Mouse (Mus musculus): ENCODE measurements around the gene Defb30. TPM values are rescaled to one million over a fixed set of nuclear protein-coding genes. Genes with fewer than 3 reads are reported as not detected.
A peak's percentile ranks its signal among the peaks of the same experiment; 100 is the strongest.

The Defb30 gene
- not detected in 2 replicates for polyA plus RNA-seq (2014; fragmentation: Nextera tagmentation; extraction: Ambion mirVana)

DNA sequence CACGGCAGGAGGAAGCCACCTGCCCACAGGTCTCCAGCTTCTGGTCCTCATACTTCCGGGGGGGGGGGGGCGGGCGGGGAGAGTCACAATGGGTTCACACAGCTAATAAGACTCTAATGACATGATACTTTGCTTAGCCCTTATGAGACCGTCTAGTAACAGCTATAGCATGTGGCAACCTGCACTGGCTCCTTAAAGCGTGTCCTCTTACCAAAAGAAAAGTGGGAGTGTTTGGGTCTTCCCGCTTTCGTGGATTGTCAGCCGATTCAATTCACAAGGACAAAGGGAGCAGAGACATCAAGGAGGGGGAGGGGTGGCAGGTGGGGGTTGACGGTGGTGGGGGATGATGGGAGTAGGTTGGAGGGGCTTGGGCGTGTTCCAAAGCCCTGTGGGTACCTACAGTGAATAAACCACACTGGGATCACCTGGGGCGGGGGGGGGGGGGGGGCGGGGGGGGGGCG is at the start of gene Defb30:
TSS of gene Defb30 (minus strand) at position 51 of the 461 bp plus-strand sequence.
- H3K27me3 ChIP-seq (ENCODE audit: control insufficient read depth, insufficient read depth, low read length) = no peaks in the 10 kb centered on the region
- no peak within 1 kb of the TSS for H3K27ac ChIP-seq (ENCODE audit: low read depth, low read length)
- DNase-seq (ENCODE audit: low spot score, missing footprints) (no peak), ATAC-seq (ENCODE audit: low FRiP score) (no peak)
- H3K4me3 ChIP-seq (ENCODE audit: low read depth, low read length) = no peak within 1 kb of the TSS
- no peaks in the 10 kb centered on the region for H3K36me3 ChIP-seq (ENCODE audit: control insufficient read depth, insufficient read depth, low read length)
- no peak within 1 kb of the TSS for H3K4me2 ChIP-seq
- H3K9ac ChIP-seq (ENCODE audit: low read length) = no peak within 1 kb of the TSS
- 68% methylated on average over 12 of the region's 14 CpGs for WGBS
- H3K9me3 ChIP-seq (ENCODE audit: control insufficient read depth, low read length) = no peaks in the 10 kb centered on the region
- no peaks in the 10 kb centered on the region for H3K4me1 ChIP-seq (ENCODE audit: control insufficient read depth, insufficient read depth, low read length)

DNA sequence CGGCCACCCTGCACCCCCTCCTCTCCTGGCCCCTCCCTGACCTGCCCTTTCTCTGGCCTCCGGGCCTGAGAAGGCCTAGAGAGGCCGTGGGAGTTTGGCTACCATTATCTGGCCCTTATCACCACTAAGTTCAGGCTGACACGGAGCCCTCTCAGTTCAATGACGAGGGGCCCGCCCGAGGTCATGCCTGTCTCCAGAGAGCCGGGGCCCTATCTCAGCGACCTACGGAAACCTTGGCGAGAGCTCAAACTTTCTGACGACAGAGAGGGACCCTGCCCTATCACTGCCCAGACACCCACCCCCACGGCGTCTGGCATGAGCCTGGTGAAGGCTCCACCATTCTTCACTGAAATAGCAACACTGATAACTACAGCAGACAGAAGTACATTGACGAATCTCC is 17.9 kb upstream of the Defb30 start:
- Histone ChIP-seq H3K27me3 (ENCODE audit: control insufficient read depth, insufficient read depth, low read length) (no peaks in the 10 kb centered on the region), H3K4me1 (ENCODE audit: control insufficient read depth, insufficient read depth, low read length) (no peaks in the 10 kb centered on the region), H3K27ac (ENCODE audit: low read depth, low read length) (no peak overlapping the region), H3K4me2 (no peak overlapping the region), H3K4me3 (ENCODE audit: low read depth, low read length) (no peak overlapping the region), H3K9me3 (ENCODE audit: control insufficient read depth, low read length) (no peaks in the 10 kb centered on the region), H3K9ac (ENCODE audit: low read length) (no peak overlapping the region), H3K36me3 (ENCODE audit: control insufficient read depth, insufficient read depth, low read length) (no peaks in the 10 kb centered on the region)
- no peak for ATAC-seq (ENCODE audit: low FRiP score)
- no peak for DNase-seq (ENCODE audit: low spot score, missing footprints)
- 84% methylated on average over 15 of the region's 15 CpGs for WGBS

DNA sequence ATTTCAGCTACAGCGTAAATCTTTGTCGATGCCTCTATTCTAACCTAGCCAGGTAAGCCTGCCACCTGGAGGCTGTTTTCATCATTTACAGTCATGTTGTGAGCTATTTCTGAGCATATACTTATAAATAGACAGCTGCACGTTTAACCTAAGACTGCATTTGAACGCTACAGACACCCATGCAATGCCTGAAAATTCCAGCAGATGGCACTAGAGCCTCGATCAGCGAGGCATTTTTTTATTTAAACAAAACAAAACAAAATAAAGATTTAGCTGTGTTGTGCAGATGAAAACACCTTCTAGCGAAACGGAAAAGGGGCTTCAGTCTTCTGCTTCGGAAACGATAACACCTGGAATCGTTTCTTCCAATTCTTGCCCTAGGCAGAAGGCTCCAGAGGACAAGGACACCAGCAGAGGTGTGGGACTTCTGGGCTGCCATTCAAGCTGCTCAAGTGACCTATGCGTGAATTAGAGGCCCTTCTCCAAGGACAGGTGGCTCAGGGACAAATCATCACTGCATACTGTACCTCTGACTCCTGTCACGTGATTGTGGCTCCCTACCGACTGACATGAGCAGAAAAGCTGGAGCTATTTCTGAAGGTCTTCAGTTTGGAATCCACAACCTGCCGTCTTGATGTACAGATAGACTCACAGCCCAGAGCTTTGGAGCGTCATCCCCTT is 17.0 kb upstream of the Defb30 start:
- Histone ChIP-seq H3K27me3 (ENCODE audit: control insufficient read depth, insufficient read depth, low read length) (no peaks in the 10 kb centered on the region), H3K9ac (ENCODE audit: low read length) (no peak overlapping the region), H3K36me3 (ENCODE audit: control insufficient read depth, insufficient read depth, low read length) (no peaks in the 10 kb centered on the region), H3K4me3 (ENCODE audit: low read depth, low read length) (no peak overlapping the region), H3K4me2 (no peak overlapping the region), H3K27ac (ENCODE audit: low read depth, low read length) (no peak overlapping the region), H3K9me3 (ENCODE audit: control insufficient read depth, low read length) (no peaks in the 10 kb centered on the region), H3K4me1 (ENCODE audit: control insufficient read depth, insufficient read depth, low read length) (no peaks in the 10 kb centered on the region)
- DNase-seq (ENCODE audit: low spot score, missing footprints) (peak; percentile 97), ATAC-seq (ENCODE audit: low FRiP score) (no peak)
- WGBS = 36% methylated on average over 16 of the region's 16 CpGs

DNA sequence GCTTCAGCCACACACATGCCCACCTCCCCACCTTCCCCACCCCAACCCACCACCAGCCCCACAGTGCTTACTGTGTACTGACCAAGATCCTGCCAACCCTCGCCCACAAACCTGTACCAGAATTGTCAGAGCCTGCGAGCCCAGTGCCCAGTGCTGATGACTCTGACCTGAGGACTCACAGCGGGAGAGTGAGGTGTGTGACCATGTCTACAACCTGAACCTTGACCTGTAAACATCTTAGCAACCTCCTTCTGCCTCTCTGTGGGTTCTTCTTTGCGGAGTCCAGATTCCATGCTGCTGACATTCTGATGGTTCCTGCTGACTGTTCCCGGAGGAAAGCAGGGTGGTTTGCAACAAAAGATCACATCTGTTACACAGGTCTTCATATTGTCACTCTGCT is 15.6 kb upstream of the Defb30 start:
- Histone ChIP-seq H3K4me2 (no peak overlapping the region), H3K36me3 (ENCODE audit: control insufficient read depth, insufficient read depth, low read length) (no peaks in the 10 kb centered on the region), H3K4me3 (ENCODE audit: low read depth, low read length) (no peak overlapping the region), H3K27ac (ENCODE audit: low read depth, low read length) (no peak overlapping the region), H3K9ac (ENCODE audit: low read length) (no peak overlapping the region), H3K9me3 (ENCODE audit: control insufficient read depth, low read length) (no peaks in the 10 kb centered on the region), H3K27me3 (ENCODE audit: control insufficient read depth, insufficient read depth, low read length) (no peaks in the 10 kb centered on the region), H3K4me1 (ENCODE audit: control insufficient read depth, insufficient read depth, low read length) (no peaks in the 10 kb centered on the region)
- WGBS = 83% methylated on average over 5 of the region's 5 CpGs
- no peak for ATAC-seq (ENCODE audit: low FRiP score)
- DNase-seq (ENCODE audit: low spot score, missing footprints) = no peak

DNA sequence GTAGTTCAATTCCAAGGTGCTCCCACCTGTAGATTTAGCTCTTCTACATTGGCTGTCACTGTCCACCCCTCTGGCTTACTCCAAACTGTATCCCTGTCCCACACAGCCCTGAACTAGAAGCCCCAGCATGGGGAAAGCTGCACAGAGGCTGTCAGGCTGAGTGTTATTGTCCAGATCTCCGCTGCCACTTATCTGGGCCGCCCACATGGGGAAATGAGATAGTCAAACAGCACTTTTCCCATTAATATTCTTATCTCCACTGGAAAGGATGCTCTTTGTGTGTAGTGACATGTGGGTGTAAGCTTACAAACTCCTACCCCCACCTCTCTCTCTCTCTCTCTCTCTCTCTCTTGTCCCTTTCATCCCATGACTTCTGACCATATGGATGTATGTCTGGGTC is 12.4 kb upstream of the Defb30 start:
- H3K9ac ChIP-seq (ENCODE audit: low read length) = no peak overlapping the region
- H3K27ac ChIP-seq (ENCODE audit: low read depth, low read length) = no peak overlapping the region
- no peaks in the 10 kb centered on the region for H3K27me3 ChIP-seq (ENCODE audit: control insufficient read depth, insufficient read depth, low read length)
- H3K4me1 ChIP-seq (ENCODE audit: control insufficient read depth, insufficient read depth, low read length) = no peaks in the 10 kb centered on the region
- DNase-seq (ENCODE audit: low spot score, missing footprints) (no peak), ATAC-seq (ENCODE audit: low FRiP score) (no peak)
- H3K36me3 ChIP-seq (ENCODE audit: control insufficient read depth, insufficient read depth, low read length) = no peaks in the 10 kb centered on the region
- H3K9me3 ChIP-seq (ENCODE audit: control insufficient read depth, low read length) = no peaks in the 10 kb centered on the region
- H3K4me3 ChIP-seq (ENCODE audit: low read depth, low read length) = no peak overlapping the region
- no peak overlapping the region for H3K4me2 ChIP-seq
- WGBS = 94% methylated on average over 2 of the region's 2 CpGs

DNA sequence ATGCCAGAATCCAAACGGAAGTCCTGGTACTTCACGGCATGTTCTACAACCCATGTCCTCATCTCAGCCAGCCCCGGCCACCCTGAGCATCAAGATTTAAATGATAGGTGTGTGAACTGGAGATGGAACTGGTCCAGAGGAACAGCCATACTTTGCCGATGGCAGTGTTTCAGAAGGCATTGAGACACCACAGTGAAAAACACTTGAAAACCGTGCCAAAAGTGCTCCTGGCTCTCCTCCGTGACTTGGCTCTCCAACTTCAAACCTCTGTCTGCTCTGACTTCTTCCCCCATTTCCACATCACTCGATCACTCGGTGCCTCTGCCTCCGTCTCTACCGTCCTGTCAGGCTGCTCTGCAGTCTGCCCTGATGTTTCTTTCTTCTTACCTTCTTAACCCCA is 10.6 kb upstream of the Defb30 start:
- DNase-seq (ENCODE audit: low spot score, missing footprints) = no peak
- no peaks in the 10 kb centered on the region for H3K36me3 ChIP-seq (ENCODE audit: control insufficient read depth, insufficient read depth, low read length)
- H3K27me3 ChIP-seq (ENCODE audit: control insufficient read depth, insufficient read depth, low read length) = no peaks in the 10 kb centered on the region
- no peak overlapping the region for H3K27ac ChIP-seq (ENCODE audit: low read depth, low read length)
- no peak overlapping the region for H3K4me3 ChIP-seq (ENCODE audit: low read depth, low read length)
- ATAC-seq (ENCODE audit: low FRiP score) = no peak
- no peak overlapping the region for H3K9ac ChIP-seq (ENCODE audit: low read length)
- no peaks in the 10 kb centered on the region for H3K4me1 ChIP-seq (ENCODE audit: control insufficient read depth, insufficient read depth, low read length)
- H3K4me2 ChIP-seq = no peak overlapping the region
- no peaks in the 10 kb centered on the region for H3K9me3 ChIP-seq (ENCODE audit: control insufficient read depth, low read length)
- WGBS = 87% methylated on average over 10 of the region's 10 CpGs

DNA sequence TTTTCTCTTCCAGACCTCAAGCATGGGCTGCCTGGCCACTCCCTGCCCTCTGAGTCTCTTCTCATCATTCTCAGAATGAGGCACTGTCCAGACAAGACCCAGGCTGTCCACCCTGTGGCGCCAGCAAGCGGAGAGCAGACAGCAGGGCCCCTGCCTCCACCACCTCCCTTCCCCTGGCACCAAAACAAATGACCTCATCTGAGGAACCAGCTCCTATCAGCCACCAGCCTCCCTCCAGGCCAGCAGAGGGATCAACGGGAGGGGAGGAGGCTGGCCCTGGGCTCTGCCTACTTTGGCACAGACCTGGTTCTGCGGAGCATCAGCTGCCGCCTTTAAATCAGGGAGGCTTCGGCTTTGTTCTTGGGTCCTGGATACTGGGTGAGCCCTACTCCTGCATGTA is 5.0 kb upstream of the Defb30 start:
- no peak overlapping the region for H3K9ac ChIP-seq (ENCODE audit: low read length)
- no peaks in the 10 kb centered on the region for H3K27me3 ChIP-seq (ENCODE audit: control insufficient read depth, insufficient read depth, low read length)
- no peak overlapping the region for H3K4me2 ChIP-seq
- no peak overlapping the region for H3K4me3 ChIP-seq (ENCODE audit: low read depth, low read length)
- ATAC-seq (ENCODE audit: low FRiP score) (no peak), DNase-seq (ENCODE audit: low spot score, missing footprints) (no peak)
- WGBS = 45% methylated on average over 6 of the region's 6 CpGs
- H3K4me1 ChIP-seq (ENCODE audit: control insufficient read depth, insufficient read depth, low read length) = no peaks in the 10 kb centered on the region
- H3K9me3 ChIP-seq (ENCODE audit: control insufficient read depth, low read length) = no peaks in the 10 kb centered on the region
- no peak overlapping the region for H3K27ac ChIP-seq (ENCODE audit: low read depth, low read length)
- H3K36me3 ChIP-seq (ENCODE audit: control insufficient read depth, insufficient read depth, low read length) = no peaks in the 10 kb centered on the region

DNA sequence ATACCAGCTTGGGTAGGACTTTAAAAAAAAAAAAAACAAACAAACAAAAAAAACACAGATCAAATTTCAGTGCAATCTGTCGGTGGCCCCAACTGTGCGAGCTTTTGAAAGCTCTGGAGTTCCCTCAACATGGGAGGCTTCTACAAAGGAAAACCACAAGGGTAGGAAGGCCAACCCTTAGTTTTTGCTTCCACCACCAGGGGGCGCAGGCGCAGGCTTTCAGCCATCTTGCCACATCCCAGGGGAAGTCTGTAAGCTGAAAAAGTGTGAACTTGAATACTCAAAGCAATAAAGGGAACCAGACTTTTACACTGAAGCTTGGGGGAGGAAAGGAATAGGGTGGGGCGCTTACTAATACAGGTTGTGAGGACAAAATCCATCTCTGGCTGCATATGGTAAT is 1.0 kb upstream of the Defb30 start:
- Histone ChIP-seq H3K4me2 (no peak overlapping the region), H3K27me3 (ENCODE audit: control insufficient read depth, insufficient read depth, low read length) (no peaks in the 10 kb centered on the region), H3K4me3 (ENCODE audit: low read depth, low read length) (no peak overlapping the region), H3K36me3 (ENCODE audit: control insufficient read depth, insufficient read depth, low read length) (no peaks in the 10 kb centered on the region), H3K9ac (ENCODE audit: low read length) (no peak overlapping the region), H3K27ac (ENCODE audit: low read depth, low read length) (no peak overlapping the region), H3K9me3 (ENCODE audit: control insufficient read depth, low read length) (no peaks in the 10 kb centered on the region), H3K4me1 (ENCODE audit: control insufficient read depth, insufficient read depth, low read length) (no peaks in the 10 kb centered on the region)
- WGBS = 35% methylated on average over 5 of the region's 5 CpGs
- DNase-seq (ENCODE audit: low spot score, missing footprints) (peak; percentile 94), ATAC-seq (ENCODE audit: low FRiP score) (no peak)

DNA sequence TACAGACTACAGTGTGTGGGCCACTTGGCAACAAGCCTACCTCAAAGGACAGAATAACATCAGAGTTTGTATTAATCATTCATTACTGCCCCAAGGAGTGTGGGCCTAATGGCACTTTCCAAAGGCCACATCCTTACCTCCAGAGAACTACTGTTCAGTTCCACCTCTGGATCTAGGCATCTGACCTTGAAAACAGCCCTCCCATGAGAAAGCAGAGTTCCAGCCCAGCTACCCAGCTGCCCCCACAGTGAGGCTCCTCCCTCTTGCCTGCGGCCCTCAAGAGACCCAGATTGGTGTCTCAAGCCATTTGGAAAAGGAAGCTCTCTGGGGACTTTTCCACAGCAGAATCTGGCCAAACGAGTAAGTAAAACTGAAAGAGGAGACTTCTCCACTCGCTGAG is 3.1 kb downstream of the Defb30 start, which contains the start of gene Defb42:
TSS of gene Defb42 (plus strand) at position 301 of the 400 bp plus-strand sequence.
- WGBS = 87% methylated on average over 3 of the region's 3 CpGs
- no peak for ATAC-seq (ENCODE audit: low FRiP score)
- no peaks in the 10 kb centered on the region for H3K27me3 ChIP-seq (ENCODE audit: control insufficient read depth, insufficient read depth, low read length)

More for the DNA sequence above, 3.1 kb downstream of the Defb30 start, which contains the start of gene Defb42:
- Histone ChIP-seq H3K9me3 (ENCODE audit: control insufficient read depth, low read length) (no peaks in the 10 kb centered on the region), H3K4me1 (ENCODE audit: control insufficient read depth, insufficient read depth, low read length) (no peaks in the 10 kb centered on the region), H3K27ac (ENCODE audit: low read depth, low read length) (no peak within 1 kb of the TSS), H3K36me3 (ENCODE audit: control insufficient read depth, insufficient read depth, low read length) (no peaks in the 10 kb centered on the region), H3K4me2 (no peak within 1 kb of the TSS), H3K9ac (ENCODE audit: low read length) (no peak within 1 kb of the TSS), H3K4me3 (ENCODE audit: low read depth, low read length) (no peak within 1 kb of the TSS)
- DNase-seq (ENCODE audit: low spot score, missing footprints) = no peak

Measured in midbrain, embryonic 11.5 days (tissue).